Mouse (Mus musculus): ENCODE data around the gene Bcl9.

Bcl9 gene

GRCm38 (mm10) chr3:97231857-97232256 is 65.9 kb downstream of the Bcl9 start:
- no peak for DNase-seq (ENCODE audit: low spot score)

GRCm38 (mm10) chr3:97230631-97231404 is 66.9 kb downstream of the Bcl9 start:
- no peak for DNase-seq (ENCODE audit: low spot score)

GRCm38 (mm10) chr3:97228457-97228856 is 69.3 kb downstream of the Bcl9 start:
- no peak for DNase-seq (ENCODE audit: low spot score)

- no peak for DNase-seq (ENCODE audit: low spot score)
These were observed 69.7 kb downstream of the Bcl9 start for GRCm38 (mm10) chr3:97228020-97228419.

GRCm38 (mm10) chr3:97227259-97228005 is 70.3 kb downstream of the Bcl9 start:
- DNase-seq (ENCODE audit: low spot score): peak; percentile 89

GRCm38 (mm10) chr3:97226719-97227118 is 71.0 kb downstream of the Bcl9 start:
- no peak for DNase-seq (ENCODE audit: low spot score)

- no peak for DNase-seq (ENCODE audit: low spot score)
These were observed 72.5 kb downstream of the Bcl9 start for GRCm38 (mm10) chr3:97225231-97225630.

GRCm38 (mm10) chr3:97223261-97223660 is 74.5 kb downstream of the Bcl9 start:
- DNase-seq (ENCODE audit: low spot score): no peak

GRCm38 (mm10) chr3:97215526-97215925 is 82.2 kb downstream of the Bcl9 start:
- DNase-seq (ENCODE audit: low spot score): no peak

GRCm38 (mm10) chr3:97214439-97214838 is 83.3 kb downstream of the Bcl9 start:
- DNase-seq (ENCODE audit: low spot score): no peak

GRCm38 (mm10) chr3:97213871-97214270 is 83.8 kb downstream of the Bcl9 start:
- no peak for DNase-seq (ENCODE audit: low spot score)

- DNase-seq (ENCODE audit: low spot score): no peak
These were observed 86.5 kb downstream of the Bcl9 start for GRCm38 (mm10) chr3:97211177-97211576.

- DNase-seq (ENCODE audit: low spot score): no peak
These were observed 88.4 kb downstream of the Bcl9 start for GRCm38 (mm10) chr3:97209351-97209750.

GRCm38 (mm10) chr3:97206521-97206920 is 91.2 kb downstream of the Bcl9 start:
- DNase-seq (ENCODE audit: low spot score): no peak

- no peak for DNase-seq (ENCODE audit: low spot score)
These were observed 93.8 kb downstream of the Bcl9 start for GRCm38 (mm10) chr3:97203880-97204279.

GRCm38 (mm10) chr3:97201943-97202342 is 95.8 kb downstream of the Bcl9 start:
- DNase-seq (ENCODE audit: low spot score): no peak

- DNase-seq (ENCODE audit: low spot score): no peak
These were observed 98.5 kb downstream of the Bcl9 start for GRCm38 (mm10) chr3:97199261-97199660.

- DNase-seq (ENCODE audit: low spot score): no peak
These were observed 101.1 kb downstream of the Bcl9 start for GRCm38 (mm10) chr3:97196571-97196970.

GRCm38 (mm10) chr3:97185098-97185860 is 112.4 kb downstream of the Bcl9 start:
- DNase-seq (ENCODE audit: low spot score): peak; percentile 43

- DNase-seq (ENCODE audit: low spot score): no peak
These were observed 113.9 kb downstream of the Bcl9 start for GRCm38 (mm10) chr3:97183810-97184209.

- no peak for DNase-seq (ENCODE audit: low spot score)
These were observed 117.2 kb downstream of the Bcl9 start for GRCm38 (mm10) chr3:97180527-97180926.

GRCm38 (mm10) chr3:97178885-97179284 is 118.8 kb downstream of the Bcl9 start:
- no peak for DNase-seq (ENCODE audit: low spot score)

- no peak for DNase-seq (ENCODE audit: low spot score)
These were observed 125.1 kb downstream of the Bcl9 start for GRCm38 (mm10) chr3:97172632-97173031.

Data from left cerebral cortex, adult 11 months (tissue).